Mouse (Mus musculus) lung, postnatal 25 days (tissue): ENCODE measurements at regions not wholly inside any gene's neighbourhood (a gene's known extent, or its start where the extent isn't known, plus 50 kb on each side); places are given as distances from the start of the nearest gene placed in this dataset.

ENCODE experiments used
- DNase-seq: peaks from one replicate; pipeline ENCODE4 v3.0.0; 2022; ENCODE audit warnings: low spot score

DNA sequence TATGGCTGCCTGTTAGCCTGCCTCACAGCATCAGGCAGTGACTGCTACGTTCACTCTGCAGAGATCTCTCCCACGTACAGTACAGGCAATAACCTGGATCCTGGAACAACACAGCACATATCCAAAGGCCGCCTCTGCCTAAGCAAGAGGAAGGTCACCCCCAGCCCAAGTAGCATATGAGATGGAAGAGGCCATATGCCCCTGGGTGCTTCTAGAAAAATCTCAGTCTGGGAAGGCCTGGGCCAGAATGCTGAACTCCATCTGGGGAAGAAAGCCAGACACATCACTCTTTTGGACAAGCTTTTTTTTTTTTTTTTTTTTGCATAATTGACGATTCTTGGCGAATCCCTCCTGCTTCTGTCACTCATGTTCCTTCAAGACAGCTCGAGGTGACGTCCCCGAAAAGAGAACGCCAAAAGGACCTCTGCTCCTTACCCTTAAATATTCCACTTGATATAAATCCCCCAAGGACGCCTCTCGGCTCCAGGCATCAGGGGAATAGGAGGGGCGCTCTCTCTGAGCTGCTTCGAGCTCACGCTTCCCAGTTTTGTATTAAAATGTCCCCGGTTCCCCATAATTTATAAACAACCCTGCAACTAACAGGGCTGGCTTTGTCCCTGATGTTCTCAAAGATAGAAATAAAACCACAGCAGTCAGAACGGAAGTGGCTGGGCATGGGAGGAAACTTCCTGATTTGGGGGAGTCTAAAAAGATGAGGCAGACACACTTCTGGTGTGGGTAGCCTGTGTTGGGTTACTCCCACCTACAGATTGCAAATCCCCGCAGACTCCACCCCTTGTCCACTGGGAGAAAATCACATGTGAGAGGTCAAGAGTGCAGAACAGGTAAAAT, 150.4 kb downstream of the Cryba4 start:
- peak; percentile 2 for DNase-seq

- DNase-seq = no peak
Measured at GRCm38 (mm10) chr5:112110306-112110969, 141.9 kb downstream of the Cryba4 start.

GRCm38 (mm10) chr5:112120766-112121165, 131.6 kb downstream of the Cryba4 start:
- DNase-seq = no peak

- no peak for DNase-seq
Measured at GRCm38 (mm10) chr5:112121554-112121953, 130.8 kb downstream of the Cryba4 start.

DNA sequence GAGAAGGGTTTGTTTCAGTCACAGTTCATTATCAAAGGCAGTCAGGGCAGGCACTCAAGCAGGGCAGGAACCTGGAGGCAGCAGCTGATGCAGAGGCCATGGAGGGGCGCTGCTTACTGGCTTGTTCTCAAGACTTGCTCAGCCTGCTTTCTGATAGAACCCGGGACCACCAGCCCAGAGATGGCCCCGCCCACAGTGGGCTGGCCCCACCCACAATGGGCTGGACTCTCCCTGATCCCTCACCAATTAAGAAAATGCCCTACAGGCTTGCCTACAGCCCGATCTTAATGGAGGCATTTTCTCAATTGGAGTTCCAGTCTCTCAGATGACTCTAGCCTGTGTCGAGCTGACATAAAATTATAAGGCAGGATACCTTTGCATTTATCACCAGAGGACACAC, 129.7 kb downstream of the Cryba4 start:
- no peak for DNase-seq

- DNase-seq = peak; percentile 26
Measured at GRCm38 (mm10) chr5:112127171-112127570, 125.1 kb downstream of the Cryba4 start.

DNA sequence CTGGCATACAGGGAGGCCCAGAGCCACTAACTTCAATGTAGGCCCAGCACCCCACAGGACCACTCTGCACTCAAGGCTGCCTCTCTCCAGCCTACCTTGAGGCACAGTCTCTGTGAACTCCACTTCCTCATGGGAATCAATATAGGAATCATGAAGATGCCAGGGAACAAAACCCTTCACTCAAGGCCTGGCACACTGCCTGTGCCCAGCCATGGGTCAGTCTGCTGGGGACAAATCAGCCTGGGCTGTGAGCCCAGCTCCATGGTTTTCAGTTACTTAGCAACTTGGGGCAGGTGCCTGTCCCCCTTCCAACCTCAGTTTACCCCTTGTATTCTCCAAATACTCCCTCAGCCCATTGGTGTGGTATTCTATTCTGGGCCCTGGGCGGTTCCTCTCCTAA, 119.6 kb downstream of the Cryba4 start:
- DNase-seq = no peak

GRCm38 (mm10) chr5:112133688-112134573, 118.4 kb downstream of the Cryba4 start:
- no peak for DNase-seq

DNA sequence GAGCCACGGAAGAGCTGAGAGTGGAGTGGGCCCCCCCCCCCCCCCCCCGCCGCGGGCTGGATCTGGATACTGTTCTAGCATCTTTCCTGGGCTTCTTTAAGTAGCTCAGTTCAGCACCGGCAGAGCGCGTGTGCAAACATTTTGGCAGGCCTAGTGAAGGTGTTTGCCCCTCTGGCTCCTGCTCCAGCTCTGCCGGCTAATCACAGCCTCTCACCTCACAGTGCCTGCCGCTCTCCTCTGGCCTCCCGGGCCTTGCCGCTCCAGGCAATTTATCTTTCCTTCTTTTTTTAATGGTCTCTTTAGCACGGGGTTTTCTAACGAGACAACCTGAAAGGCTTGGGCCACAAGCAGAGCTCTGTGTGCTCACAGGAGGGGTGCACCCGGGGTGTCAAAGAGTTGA, 115.7 kb downstream of the Cryba4 start:
- DNase-seq = no peak

DNA sequence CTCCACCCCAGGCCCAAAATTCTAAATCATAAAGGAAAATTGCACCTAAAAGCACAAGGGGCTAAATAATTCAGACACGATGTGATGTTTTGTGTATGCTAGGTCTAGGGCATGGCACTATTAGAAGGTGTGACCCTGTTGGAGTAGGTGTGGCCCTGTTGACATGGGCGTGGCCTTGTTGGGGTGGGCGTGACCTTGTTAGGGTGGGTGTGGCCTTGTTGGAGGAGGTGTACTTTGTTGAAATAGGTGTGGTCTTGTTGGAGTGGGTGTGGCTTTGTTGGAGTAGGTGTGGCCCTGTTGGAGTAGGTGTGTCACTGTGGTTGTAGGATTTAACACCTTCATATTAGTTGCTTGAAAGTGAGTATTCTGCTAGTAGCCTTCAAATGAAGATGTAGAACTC, 114.1 kb downstream of the Cryba4 start:
- no peak for DNase-seq

DNA sequence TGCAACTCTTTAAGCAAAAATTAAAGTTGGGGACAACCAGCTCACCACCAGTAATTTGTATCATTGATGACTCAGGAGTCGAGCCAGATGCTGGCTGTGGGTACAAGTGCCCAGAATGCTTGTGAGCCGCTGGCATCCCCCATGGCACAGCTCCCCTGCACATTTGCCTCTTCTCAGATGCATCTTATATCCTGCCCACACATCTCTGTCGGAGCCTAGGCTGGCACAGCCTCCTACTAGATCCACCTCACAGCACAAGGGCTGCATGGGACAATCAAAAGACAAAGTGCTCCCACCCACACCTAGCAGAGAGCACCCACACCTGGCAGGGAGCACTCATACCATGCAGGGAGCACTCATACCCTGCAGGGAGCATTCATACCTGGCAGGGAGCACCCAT, 109.6 kb downstream of the Cryba4 start:
- DNase-seq = no peak

DNA sequence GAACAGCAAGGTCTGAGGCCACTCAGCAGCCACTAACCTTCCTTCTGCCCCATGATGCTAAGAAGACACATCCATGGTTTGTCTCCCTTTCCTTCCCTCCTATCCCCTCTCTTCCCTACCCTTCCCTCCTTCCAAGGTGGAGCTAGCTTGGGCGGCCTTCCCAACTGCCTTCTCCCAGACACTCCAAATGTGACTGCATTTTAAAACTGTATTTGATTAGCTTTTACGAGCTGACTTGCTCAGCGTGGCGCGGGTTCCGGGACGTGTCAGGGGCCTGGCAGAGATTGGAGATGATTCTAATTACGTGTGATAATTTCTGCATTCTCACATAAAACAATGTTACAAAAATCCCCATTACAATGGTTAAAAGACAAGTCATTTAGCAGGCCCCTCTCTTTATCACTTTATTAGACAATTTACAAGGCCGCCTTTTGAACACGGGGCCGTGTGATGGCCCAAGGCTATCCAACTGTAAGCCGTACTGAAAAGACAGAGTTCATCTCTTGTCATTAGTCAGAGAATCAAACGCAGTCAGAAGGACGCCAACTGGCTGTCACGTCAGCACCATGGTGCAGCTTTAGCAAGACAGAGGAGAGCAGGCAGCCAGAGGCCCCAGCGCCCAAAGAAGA, 108.2 kb downstream of the Cryba4 start:
- DNase-seq = no peak

GRCm38 (mm10) chr5:112153675-112154085, 98.6 kb downstream of the Cryba4 start:
- DNase-seq = peak; percentile 66

DNA sequence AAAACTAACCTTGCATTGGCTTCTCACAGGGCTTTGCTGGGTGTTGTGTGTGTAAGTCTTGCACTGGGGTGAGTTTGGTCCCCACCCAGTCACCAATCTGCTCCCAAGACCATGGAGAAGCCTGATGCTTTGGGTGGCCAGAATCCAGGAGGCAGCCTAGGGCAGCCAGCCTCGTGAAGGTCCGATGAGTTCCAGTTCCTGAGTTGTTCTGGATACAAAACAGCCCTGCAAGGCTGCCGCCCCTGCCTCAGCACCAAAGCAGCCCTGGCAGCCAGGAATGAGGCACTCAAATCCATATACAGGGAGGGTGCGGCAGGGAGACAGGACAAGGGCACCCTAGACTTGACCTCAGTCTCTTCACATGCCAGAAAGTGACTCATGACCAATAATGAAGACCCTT, 97.7 kb downstream of the Cryba4 start:
- no peak for DNase-seq

DNA sequence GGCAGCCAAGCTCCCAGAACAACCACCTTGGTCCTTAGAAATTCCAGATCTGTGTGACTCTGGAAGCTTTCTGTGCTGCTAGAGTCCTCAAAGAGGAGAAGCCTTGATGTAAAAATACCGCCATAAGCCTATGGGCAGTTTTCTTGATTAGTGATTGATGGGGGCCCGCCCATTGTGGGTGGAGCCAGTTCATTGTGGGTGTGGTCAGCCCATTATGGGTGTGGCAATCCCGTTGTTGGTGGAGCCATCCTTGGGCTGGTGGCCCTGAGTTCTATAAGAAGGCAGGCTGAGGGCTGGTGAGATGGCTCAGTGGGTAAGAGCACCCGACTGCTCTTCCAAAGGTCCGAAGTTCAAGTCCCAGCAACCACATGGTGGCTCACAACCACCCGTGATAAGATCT, 97.3 kb downstream of the Cryba4 start:
- DNase-seq = no peak

- no peak for DNase-seq
Measured at GRCm38 (mm10) chr5:112156005-112156404, 96.3 kb downstream of the Cryba4 start.

DNA sequence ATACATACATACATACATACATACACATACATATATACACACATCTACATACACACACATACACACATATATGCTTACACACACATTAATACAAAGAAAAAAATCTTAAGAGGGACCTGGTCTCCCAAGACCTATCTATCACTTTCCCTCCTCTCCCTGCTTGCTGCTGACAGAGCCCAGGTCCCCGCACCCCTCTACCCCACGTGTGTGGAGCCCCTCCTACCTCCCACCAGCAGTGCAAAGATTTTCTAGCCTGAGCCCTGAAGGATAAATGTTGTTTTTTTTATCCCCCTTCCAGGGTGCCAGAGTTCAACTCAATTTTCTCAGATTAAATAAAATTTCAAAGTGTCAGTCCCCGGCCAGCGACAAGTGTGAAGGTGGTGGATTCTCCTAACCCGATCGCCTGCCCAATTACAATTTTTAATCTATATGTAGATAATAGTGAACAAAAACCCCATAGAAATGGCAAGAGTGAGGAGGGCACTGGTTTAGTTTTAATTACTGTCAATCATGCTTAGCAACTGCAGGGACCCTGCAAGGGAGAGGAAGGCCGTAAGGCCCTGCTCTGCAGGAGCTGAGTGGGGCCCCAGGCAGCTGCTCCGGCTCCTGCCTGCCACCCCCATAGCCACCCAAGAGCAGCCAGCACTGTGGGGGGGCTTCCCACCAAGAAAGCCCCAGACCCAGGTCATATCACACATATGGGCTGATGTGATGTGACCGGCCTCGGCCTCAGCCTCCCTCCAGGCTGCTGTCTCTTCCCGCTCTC, 85.7 kb downstream of the Cryba4 start:
- no peak for DNase-seq

DNA sequence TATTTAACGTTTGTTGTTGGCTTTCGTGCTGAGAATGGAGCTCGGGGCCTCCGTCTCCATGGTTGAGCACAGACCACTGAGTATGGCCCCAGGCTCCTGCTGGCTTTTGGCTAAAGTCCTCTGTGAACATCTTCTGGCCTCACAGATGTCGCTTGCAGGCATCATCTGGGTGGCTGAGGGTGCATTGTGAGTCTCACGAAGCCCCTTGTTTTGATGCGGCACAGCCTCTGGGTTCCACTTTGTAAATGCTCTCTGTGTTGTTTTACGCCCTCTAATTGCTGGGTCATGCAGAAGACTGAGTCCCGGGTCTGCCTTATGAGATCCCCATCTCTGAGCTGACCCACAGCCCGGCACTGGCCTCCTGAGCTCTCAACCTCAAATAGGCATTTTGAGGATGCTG, 84.5 kb downstream of the Cryba4 start:
- DNase-seq = no peak

- DNase-seq = no peak
Measured at GRCm38 (mm10) chr5:112171325-112171724, 81.0 kb downstream of the Cryba4 start.

DNA sequence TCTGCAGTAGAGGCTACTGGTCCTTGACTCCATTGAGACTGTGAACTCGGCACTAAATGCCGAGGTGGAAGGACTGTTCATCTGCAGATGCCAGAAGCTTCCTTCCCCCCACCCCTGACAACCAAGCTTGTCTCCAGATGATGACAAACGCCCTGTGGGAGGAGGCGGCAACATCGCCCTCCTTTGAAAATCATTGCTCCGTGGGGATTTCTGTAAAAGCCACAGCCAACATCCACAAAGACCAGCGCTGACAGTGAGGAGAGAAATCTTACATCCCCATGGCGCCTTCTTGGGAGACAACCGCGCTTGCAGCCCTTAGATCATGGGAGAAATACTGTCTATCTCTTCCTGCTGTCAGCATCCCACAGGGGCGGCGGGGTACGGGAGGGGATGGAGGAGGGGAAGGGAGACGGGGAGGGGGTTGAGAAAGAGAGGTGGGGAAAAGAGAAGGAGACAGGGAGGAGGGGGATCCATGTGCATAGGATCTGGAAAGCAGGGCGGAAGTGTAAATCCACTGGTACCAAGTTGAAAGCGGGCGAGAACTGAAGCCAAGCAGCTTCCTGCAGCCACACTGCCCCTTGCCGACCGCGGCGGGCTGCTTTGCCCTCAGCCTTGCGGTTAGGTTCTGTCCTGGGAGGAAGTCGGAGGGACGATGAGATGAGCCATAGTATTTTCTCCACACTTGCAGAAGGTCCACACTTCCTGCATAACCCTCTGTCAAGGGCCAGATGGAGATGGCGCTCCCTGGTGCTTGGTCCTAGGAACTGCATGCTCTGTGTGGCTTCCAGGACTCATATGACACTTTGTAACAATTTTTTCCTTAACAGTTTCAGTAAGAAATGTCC, 72.9 kb downstream of the Cryba4 start:
- DNase-seq = peak; percentile 21
